Mouse (Mus musculus): ENCODE results near the gene Inha. TPM values are rescaled to one million over a fixed set of nuclear protein-coding genes. Genes with fewer than 3 reads are reported as not detected.

Inha gene
- polyA plus RNA-seq, 1 experiment from 2014 or later, result 13.8 TPM

DNA sequence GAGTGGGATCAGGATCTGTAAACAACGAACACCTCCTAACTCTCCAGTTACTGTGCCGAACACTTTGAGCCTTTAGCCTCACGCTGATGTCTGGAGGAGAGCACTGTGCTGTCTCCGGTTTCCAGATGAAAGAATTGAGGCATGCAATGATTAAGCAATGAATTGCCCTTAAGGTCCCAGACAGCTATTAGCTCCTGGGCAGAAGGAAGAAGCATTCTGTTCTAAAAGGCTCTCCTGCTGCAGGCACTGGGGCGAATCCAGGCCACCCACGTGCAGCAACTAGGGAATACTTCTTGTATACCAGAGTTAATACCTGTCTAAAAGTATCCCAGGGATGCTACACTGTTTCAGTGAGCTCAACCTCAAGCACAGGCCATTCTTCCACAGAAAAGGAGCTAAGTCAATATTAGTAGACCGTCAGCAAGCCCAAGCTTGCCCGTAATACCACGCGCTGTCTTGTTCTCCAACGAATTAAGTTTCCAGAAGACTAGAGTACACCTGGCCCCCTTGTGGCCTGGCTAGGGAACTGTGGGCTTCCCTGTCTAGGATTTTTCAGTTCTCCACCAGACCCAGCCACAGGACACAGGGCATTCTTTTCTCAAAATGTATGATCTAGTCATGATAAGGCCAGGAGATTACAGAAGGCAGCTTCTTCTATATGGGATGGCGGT, 11.9 kb upstream of the Inha start:
- no peaks in the 10 kb centered on the region for H3K27me3 ChIP-seq
- 46% methylated on average over 12 of the region's 12 CpGs for WGBS
- ATAC-seq (replicated peaks), result no peak; the same call in 1 of the 2 replicates
- H3K27ac ChIP-seq (replicated peaks), result no peak overlapping the region
- H3K9me3 ChIP-seq, result no peaks in the 10 kb centered on the region
- H3K4me2 ChIP-seq (replicated peaks), result no peak overlapping the region
- peaks cover 3% of the 10 kb centered on the region; the same call in 1 of the 2 replicates for H3K36me3 ChIP-seq
- H3K4me3 ChIP-seq, result no peak overlapping the region
- H3K4me1 ChIP-seq, result 0 out of 2 replicates have a peak, but pooled peaks cover 3% of the 10 kb centered on the region
- no peak overlapping the region for H3K9ac ChIP-seq (replicated peaks)

DNA sequence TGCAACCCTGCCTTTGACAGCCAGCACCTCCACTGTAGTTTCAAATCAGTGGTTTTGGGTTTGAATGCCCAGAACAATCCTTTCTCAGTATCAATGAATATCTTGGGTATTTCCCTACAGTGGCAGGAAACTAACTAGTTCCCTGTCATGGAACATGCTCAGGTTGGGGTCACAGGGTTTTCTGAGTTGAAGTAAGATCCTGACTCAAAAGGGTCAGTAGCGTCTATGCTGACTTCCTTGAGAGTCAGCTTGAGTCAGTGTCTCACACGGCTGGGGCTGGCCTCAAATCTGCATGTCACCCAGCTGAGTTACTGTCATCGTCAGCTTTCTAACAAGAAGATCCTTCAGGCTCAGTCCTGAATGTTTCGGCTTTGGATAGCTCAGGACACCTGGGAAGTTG, 8.0 kb upstream of the Inha start:
- WGBS, result 90% methylated on average over 4 of the region's 4 CpGs
- Histone ChIP-seq H3K27me3 (no peaks in the 10 kb centered on the region), H3K4me1 (peaks cover 9% of the 10 kb centered on the region; the same call in 1 of the 2 replicates), H3K27ac (replicated peaks) (no peak overlapping the region), H3K9me3 (no peaks in the 10 kb centered on the region), H3K4me3 (no peak overlapping the region), H3K9ac (replicated peaks) (no peak overlapping the region), H3K4me2 (replicated peaks) (no peak overlapping the region), H3K36me3 (peaks cover 8% of the 10 kb centered on the region)
- no peak for ATAC-seq (replicated peaks)

DNA sequence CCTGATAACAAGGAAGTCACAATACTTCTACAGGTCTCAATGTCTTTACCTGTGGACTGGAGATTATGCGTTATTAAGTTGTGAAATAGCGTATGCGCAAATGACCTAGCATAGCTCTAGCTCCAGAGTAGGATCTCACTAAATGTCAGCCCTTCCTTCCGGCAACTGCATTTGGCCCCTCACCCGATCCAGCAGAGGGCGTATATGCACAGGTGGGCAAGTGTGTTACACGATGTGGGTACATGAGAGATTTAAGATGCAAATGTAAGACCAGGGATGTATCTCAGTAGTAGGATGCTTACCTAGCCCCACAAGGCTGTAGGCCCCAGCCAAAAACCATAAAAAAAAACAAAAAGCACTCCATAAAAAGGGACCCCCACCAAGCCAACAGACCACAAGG, 7.4 kb upstream of the Inha start:
- Histone ChIP-seq H3K36me3 (peaks cover 8% of the 10 kb centered on the region), H3K27ac (replicated peaks) (no peak overlapping the region), H3K27me3 (no peaks in the 10 kb centered on the region), H3K4me3 (no peak overlapping the region), H3K4me1 (peaks cover 14% of the 10 kb centered on the region), H3K9me3 (no peaks in the 10 kb centered on the region), H3K4me2 (replicated peaks) (no peak overlapping the region), H3K9ac (replicated peaks) (no peak overlapping the region)
- ATAC-seq (replicated peaks), result no peak
- WGBS, result 82% methylated on average over 7 of the region's 7 CpGs

DNA sequence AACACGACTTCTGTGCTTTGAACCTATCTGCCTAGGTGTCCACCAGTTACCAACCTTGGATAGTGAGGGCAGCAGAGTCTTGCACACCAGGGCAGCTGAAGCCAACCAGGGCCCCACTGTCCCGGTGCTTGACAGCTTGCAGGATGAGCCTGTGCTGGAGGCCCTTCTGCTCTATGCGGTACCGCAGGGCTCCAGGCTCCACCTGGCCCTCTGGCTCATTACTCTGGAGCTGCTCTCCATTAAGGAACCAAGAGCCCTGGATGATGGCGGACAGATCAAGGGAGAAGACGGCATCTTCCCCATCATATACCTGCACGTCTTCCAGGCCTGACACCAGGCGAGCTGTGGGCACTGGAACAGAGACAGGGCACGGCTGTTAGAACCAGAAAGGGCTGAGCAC, 5.0 kb upstream of the Inha start:
- Histone ChIP-seq H3K4me3 (no peak overlapping the region), H3K27me3 (no peaks in the 10 kb centered on the region), H3K36me3 (peaks cover 8% of the 10 kb centered on the region), H3K9me3 (no peaks in the 10 kb centered on the region), H3K4me1 (peaks cover 28% of the 10 kb centered on the region), H3K27ac (replicated peaks) (no peak overlapping the region), H3K4me2 (replicated peaks) (no peak overlapping the region), H3K9ac (replicated peaks) (no peak overlapping the region)
- WGBS, result 95% methylated on average over 9 of the region's 9 CpGs
- ATAC-seq (replicated peaks), result no peak

DNA sequence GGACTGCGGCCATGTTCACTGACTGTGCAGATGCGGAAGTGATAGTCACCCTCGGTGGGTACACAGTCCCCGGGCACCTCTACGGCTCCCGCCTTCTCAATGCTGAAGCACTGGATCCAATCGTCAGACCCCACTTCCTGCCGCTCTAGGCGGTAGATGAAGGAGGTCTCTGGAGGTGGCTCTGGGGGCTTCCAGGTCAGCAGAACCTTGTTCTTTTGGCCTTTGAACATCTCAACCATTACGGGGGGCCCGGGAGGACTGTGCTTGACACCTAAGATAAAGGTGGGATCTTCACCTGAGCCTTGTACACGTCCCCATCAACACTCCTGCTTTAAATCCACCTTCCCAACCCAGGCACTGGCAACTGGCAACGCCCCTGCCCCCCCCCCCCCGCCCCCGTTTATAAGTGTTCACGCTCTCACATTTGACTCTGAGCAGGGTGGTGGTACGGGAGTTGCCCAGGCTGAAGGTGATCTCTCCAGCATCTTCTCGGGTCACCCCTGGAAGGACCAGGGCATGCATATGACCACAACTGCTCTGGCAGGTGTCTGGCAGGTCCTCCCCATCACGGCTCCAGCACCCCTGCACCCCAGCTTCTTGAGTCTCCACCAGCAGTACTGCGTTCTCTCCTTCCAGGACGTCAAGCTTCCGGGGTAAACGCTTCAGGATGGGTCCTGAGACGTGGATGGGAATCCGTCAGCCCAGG, 3.8 kb upstream of the Inha start:
- peaks cover 28% of the 10 kb centered on the region for H3K4me1 ChIP-seq
- ATAC-seq (replicated peaks), result no peak

DNA sequence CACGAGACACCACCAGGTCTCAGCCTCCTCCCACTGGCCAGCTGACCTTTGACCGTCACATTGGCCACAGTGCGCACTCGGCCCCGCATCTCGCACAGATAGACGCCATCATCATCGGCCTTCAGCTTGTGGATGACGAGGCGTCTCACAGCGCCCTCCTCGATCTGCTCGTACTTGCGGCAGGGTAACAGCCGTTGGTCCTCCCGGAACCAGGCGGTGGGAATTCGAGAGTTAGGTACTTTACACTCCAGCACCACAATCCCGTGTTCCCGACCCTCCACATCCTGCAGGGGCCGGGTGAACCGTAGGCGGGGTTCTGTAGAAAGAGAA, 3.3 kb upstream of the Inha start:
- Histone ChIP-seq H3K4me2 (replicated peaks) (no peak overlapping the region), H3K4me3 (no peak overlapping the region), H3K27ac (replicated peaks) (no peak overlapping the region), H3K4me1 (peaks cover 28% of the 10 kb centered on the region), H3K9me3 (no peaks in the 10 kb centered on the region), H3K27me3 (no peaks in the 10 kb centered on the region), H3K36me3 (peaks cover 8% of the 10 kb centered on the region), H3K9ac (replicated peaks) (no peak overlapping the region)
- WGBS, result 70% methylated on average over 23 of the region's 23 CpGs
- no peak for ATAC-seq (replicated peaks)

More for the DNA sequence above, 3.8 kb upstream of the Inha start:
- Histone ChIP-seq H3K4me3 (no peak overlapping the region), H3K36me3 (peaks cover 8% of the 10 kb centered on the region), H3K27me3 (no peaks in the 10 kb centered on the region), H3K4me2 (replicated peaks) (no peak overlapping the region), H3K9me3 (no peaks in the 10 kb centered on the region), H3K27ac (replicated peaks) (no peak overlapping the region), H3K9ac (replicated peaks) (no peak overlapping the region)
- 90% methylated on average over 25 of the region's 25 CpGs for WGBS

DNA sequence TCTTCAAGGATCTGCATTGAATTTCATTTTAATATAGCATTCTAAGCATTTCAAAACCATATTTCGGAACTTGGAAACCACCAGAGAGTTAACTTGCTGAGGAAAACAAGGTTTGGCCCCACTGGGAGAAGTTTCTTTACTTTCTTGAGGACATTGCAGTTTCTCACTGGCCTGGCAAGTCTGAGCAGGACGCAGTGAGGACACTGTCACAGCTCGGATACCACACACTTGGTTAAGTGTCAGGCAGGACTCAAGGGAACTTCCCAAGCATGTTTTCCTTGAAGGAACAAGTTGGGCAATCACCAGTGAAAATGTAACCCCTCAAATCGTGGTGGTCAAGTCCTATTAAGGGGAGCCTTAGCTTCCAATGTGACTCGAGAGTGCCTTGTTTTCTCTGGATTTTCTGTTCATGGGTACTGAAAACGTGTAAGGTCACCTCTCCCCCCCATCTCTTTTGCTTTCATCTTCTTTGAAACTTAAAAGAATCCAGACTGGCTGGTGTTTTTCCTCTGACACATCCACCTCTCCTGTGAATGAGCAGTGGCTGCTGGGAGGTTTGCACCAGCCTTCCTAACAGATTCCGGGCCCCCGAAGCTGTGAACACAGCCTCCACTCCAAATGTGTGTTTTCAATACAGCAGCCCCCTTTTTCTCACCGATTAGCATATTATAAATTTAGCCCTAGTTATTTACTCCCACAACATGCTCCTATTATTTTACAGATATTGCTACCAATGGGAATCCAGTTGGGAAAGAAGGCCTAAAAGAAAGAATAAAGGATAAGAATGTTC, 2.4 kb upstream of the Inha start:
- Histone ChIP-seq H3K9ac (replicated peaks) (peak overlapping the region; percentile 93), H3K9me3 (no peaks in the 10 kb centered on the region), H3K4me3 (peak overlapping the region; percentile 88), H3K4me2 (replicated peaks) (peak overlapping the region; percentile 91), H3K27me3 (no peaks in the 10 kb centered on the region), H3K27ac (replicated peaks) (peak overlapping the region; percentile 78; the same call in 1 of the 2 replicates), H3K36me3 (peaks cover 5% of the 10 kb centered on the region), H3K4me1 (peaks cover 28% of the 10 kb centered on the region)
- ATAC-seq (replicated peaks), result no peak
- 60% methylated on average over 9 of the region's 9 CpGs for WGBS

DNA sequence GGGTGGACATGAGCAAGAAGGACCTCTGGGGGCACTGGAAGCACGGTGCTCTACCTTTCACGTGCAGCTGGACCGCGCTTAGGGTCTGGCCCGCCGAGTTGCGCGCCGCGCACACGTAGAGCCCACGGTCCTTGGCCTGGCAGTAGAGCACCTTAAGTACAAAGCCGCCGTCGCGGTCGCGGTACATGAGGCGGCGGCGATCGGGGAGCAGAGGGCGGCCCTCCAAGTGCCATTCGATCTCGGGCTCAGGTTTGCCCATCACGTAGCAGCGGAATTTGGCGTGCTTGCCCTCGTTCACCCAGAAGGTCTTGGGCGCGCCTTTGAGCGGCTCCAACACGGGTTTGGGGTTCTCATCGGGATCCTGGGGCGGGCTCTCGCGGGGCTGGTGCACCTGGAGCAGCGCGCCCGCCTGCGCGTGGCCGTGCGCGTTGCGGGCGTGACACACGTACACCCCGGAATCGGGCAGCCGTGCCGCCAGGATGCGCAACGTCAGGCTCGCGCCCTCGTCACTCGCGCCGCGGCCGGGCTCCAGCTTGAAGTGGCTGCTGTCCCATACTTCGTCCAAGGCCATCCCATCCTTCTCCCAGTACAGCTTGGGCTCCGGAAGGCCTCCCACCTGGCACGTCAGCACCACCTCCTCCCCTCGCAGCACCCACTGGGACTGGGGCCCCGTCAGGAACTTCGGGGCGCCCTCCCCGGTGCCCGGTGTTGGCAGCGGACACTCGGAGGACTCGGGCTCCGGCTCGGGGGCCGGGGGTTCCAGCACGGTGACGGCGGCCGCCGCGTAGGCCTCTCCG, 1.5 kb upstream of the Inha start:
- Histone ChIP-seq H3K36me3 (peaks cover 5% of the 10 kb centered on the region), H3K27ac (replicated peaks) (peak overlapping the region; percentile 78), H3K27me3 (no peaks in the 10 kb centered on the region), H3K4me1 (peaks cover 28% of the 10 kb centered on the region), H3K4me3 (peak overlapping the region; percentile 88), H3K4me2 (replicated peaks) (peak overlapping the region; percentile 91), H3K9ac (replicated peaks) (peak overlapping the region; percentile 93), H3K9me3 (no peaks in the 10 kb centered on the region)
- ATAC-seq (replicated peaks), result peak; percentile 81
- under 1% methylated on average over 84 of the region's 84 CpGs for WGBS

DNA sequence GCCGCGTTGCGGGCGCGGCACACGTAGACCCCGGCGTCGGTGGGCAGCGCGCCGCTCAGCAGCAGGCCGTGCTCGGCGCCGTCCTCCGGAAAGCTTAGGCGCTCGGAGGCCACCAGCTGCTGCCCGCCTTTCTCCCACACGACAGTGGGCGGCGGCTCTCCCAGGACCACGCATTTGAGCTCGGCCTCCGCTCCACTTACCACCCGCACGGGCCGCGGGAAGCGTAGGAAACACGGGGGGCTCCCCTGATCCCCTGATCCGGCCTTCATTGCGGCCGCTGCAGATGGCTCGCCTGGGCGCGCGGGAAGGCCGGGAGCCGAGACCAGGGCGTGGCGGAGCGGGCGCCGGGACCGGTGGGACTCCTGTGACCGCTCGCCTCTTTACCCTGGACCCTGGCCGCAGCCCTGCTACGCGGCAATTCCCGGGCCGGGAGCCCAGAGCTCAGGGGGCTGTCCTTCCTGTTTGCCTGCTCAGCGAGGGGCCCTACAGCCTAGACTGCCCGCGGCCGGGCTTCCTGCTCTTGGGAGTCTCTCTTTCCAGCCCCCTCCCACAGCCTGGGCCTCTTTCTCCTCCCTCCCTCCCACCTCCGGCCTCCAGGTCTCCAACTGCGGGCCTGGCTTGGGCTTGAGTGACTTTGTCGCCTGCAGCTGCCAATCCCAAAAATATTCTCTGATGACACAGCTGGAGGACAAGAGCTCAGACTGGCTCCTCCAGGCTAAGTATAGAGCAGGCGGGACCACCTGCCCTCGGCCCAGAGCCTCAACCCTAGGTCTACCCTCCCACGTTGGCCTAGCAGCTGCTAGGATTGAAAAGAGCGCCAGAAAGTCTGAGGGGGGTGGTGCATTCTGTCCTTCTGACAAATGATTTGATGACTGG, 683 bp upstream of the Inha start, which contains the start of gene Obsl1:
TSS of gene Obsl1 (minus strand) at position 497 of the 876 bp plus-strand sequence.
- Histone ChIP-seq H3K4me3 (peak within 1 kb of the TSS; percentile 88), H3K4me2 (replicated peaks) (peak within 1 kb of the TSS; percentile 91), H3K9ac (replicated peaks) (peak within 1 kb of the TSS; percentile 93), H3K27me3 (no peaks in the 10 kb centered on the region), H3K4me1 (peaks cover 28% of the 10 kb centered on the region), H3K9me3 (no peaks in the 10 kb centered on the region), H3K27ac (replicated peaks) (peak within 1 kb of the TSS; percentile 78), H3K36me3 (peaks cover 2% of the 10 kb centered on the region)
- under 1% methylated on average over 65 of the region's 65 CpGs for WGBS
- peak; percentile 68 for ATAC-seq (replicated peaks)

DNA sequence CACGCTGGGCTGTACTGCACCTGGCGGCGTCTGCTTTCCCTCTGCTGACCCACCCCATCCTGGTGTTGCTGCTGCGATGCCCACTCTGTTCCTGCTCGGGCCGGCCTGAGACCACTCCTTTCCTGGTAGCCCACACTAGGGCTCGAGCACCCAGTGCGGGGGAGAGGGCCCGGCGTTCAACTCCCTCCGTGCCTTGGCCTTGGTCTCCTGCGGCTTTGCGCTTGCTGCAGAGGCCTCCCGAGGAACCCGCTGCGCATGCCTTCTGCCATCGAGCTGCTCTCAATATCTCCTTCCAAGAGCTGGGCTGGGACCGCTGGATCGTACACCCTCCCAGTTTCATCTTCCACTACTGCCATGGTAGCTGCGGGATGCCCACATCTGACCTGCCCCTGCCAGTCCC, 2.7 kb downstream of the Inha start:
- Histone ChIP-seq H3K4me1 (peaks cover 15% of the 10 kb centered on the region), H3K27me3 (no peaks in the 10 kb centered on the region), H3K4me3 (no peak overlapping the region), H3K4me2 (replicated peaks) (no peak overlapping the region), H3K9ac (replicated peaks) (no peak overlapping the region), H3K9me3 (no peaks in the 10 kb centered on the region), H3K36me3 (no peaks in the 10 kb centered on the region), H3K27ac (replicated peaks) (no peak overlapping the region)
- 56% methylated on average over 20 of the region's 20 CpGs for WGBS
- ATAC-seq (replicated peaks), result no peak

DNA sequence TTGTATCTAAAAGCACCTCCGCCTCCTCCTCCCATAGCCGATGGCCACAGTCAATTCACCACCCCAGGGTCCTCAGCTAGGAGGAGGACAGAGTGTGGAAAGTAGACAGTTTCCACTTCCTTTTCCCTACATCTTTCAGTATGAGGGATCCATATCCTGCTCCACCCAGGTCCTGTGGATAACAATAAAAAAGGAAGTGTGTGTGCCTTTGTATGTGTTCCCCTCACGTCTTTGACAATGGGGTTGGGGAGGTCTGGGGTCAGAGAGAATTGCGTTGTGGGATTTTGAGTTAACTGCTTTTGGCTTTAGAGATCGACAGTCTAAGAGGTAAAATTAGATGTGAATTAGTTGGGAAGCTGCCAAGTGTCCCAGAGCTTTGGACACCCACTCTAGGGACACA, 3.3 kb downstream of the Inha start:
- H3K4me1 ChIP-seq, result peaks cover 10% of the 10 kb centered on the region
- no peak overlapping the region for H3K4me2 ChIP-seq (replicated peaks)
- no peaks in the 10 kb centered on the region for H3K36me3 ChIP-seq
- no peak overlapping the region for H3K27ac ChIP-seq (replicated peaks)
- ATAC-seq (replicated peaks), result no peak
- 69% methylated on average over 5 of the region's 5 CpGs for WGBS
- no peak overlapping the region for H3K9ac ChIP-seq (replicated peaks)
- H3K4me3 ChIP-seq, result no peak overlapping the region
- no peaks in the 10 kb centered on the region for H3K9me3 ChIP-seq
- H3K27me3 ChIP-seq, result no peaks in the 10 kb centered on the region
